Mouse (Mus musculus) layer of hippocampus, adult 6 months (tissue): ENCODE measurements around the gene Svs1. TPM values are rescaled to one million over a fixed set of nuclear protein-coding genes. Genes with fewer than 3 reads are reported as not detected.

Experiments
- long read RNA-seq, 2 experiments: library from polyadenylated mRNA; unstranded; transcript quantifications; one replicate each; pipeline ENCODE4 v2.0.0; 2019 to 2020
- polyA plus RNA-seq: library from polyadenylated mRNA; unstranded; fragments of <200 nt; fragmentation: Nextera tagmentation; gene quantifications from 2 replicates; pipeline ENCODE4 v1.2.3, GENCODE M21; 2021

Gene Svs1
- not detected in 2 replicates for polyA plus RNA-seq
- long read RNA-seq, experiment 1, result 0 reads
- long read RNA-seq, experiment 2, result 0 reads

GRCm38 (mm10) chr6:48986444-48986990 lies at the start of gene Svs1:
TSS of gene Svs1 (plus strand) at chr6:48986861.

GRCm38 (mm10) chr6:48974663-48975062 lies 12.0 kb upstream of the Svs1 start, which contains the start of gene Doxl2:
TSS of gene Doxl2 (plus strand) at chr6:48974963.

GRCm38 (mm10) chr6:49036275-49037267 lies 49.9 kb downstream of the Svs1 start, which contains the start of gene Gpnmb:
TSS of gene Gpnmb (plus strand) at chr6:49036546.

Other genes starting within 250 kb of the Svs1 start
- 2.5 and 3.3 TPM in 2 replicates for gene Gimap1, start 247.8 kb upstream of the Svs1 start, polyA plus RNA-seq
- 0.60 and 0.82 TPM in 2 replicates for gene Gimap5, start 240.7 kb upstream of the Svs1 start, polyA plus RNA-seq
- gene Gimap3, start 216.0 kb upstream of the Svs1 start, polyA plus RNA-seq, result 0.06 TPM in 1 of 2 replicates, not detected in the other
- 59.6 and 66.9 TPM in 2 replicates for gene Tmem176a, start 145.9 kb upstream of the Svs1 start, polyA plus RNA-seq
- gene Tmem176b, start 145.4 kb upstream of the Svs1 start, polyA plus RNA-seq, result 94.2 and 95.1 TPM in 2 replicates
- gene Aoc1, start 114.0 kb upstream of the Svs1 start, polyA plus RNA-seq, result 0.20 and 0.40 TPM in 2 replicates
- not detected in 2 replicates for gene 1600015I10Rik, start 57.0 kb upstream of the Svs1 start, polyA plus RNA-seq
- not detected in 2 replicates for gene Doxl2, start 11.9 kb upstream of the Svs1 start, polyA plus RNA-seq
- 2.9 and 6.1 TPM in 2 replicates for gene Gpnmb, start 49.7 kb downstream of the Svs1 start, polyA plus RNA-seq
- gene Malsu1, start 86.9 kb downstream of the Svs1 start, polyA plus RNA-seq, result 28.1 and 34.7 TPM in 2 replicates
- 2.8 and 4.8 TPM in 2 replicates for gene Igf2bp3, start 228.1 kb downstream of the Svs1 start, polyA plus RNA-seq